Mouse (Mus musculus) hindbrain, embryonic 12.5 days (tissue): Measurements from ENCODE around the gene Inafm2. TPM values are rescaled to one million over a fixed set of nuclear protein-coding genes. Genes with fewer than 3 reads are reported as not detected.

ENCODE experiments used
- ATAC-seq: fragments of 200-750 bp; cut with Nextera tagmentation; 2 replicates; pipeline ENCODE4 v1.8.0; 2017; ENCODE audit warnings: moderate TSS enrichment; ENCODE audit not compliant: low FRiP score
- H3K27ac ChIP-seq: fragments of 300-500 bp; sonication (generic); 2 replicates; pipeline ENCODE4 v1.5.1; 2016; ENCODE audit warnings: mild to moderate bottlenecking
- H3K27me3 ChIP-seq: fragments of 300-500 bp; sonication (generic); 2 replicates; pipeline ENCODE4 v1.6.1; 2016; ENCODE audit warnings: mild to moderate bottlenecking
- H3K36me3 ChIP-seq: fragments of 300-500 bp; sonication (generic); 2 replicates; pipeline ENCODE4 v1.6.1; 2016; ENCODE audit warnings: mild to moderate bottlenecking
- H3K4me1 ChIP-seq: fragments of 300-500 bp; sonication (generic); 2 replicates; pipeline ENCODE4 v1.6.1; 2016
- H3K4me2 ChIP-seq: fragments of 300-500 bp; sonication (generic); replicated peaks from 2 replicates; pipeline ENCODE4 v1.6.1; 2016; ENCODE audit warnings: mild to moderate bottlenecking
- H3K4me3 ChIP-seq: fragments of 300-500 bp; sonication (generic); 2 replicates; pipeline ENCODE4 v1.5.1; 2016; ENCODE audit warnings: mild to moderate bottlenecking
- H3K9ac ChIP-seq: fragments of 300-500 bp; sonication (generic); 2 replicates; pipeline ENCODE4 v1.6.1; 2016; ENCODE audit warnings: mild to moderate bottlenecking, moderate library complexity
- H3K9me3 ChIP-seq: fragments of 300-500 bp; sonication (generic); replicated peaks from 2 replicates; pipeline ENCODE4 v1.6.1; 2016; ENCODE audit warnings: mild to moderate bottlenecking
- WGBS: fragments of 180-500 bp; shearing (Covaris S2); methylation state at CpG from one replicate; pipeline ENCODE4 v1.1.7; 2016; 5-methylcytosine and 5-hydroxymethylcytosine counted together
- polyA plus RNA-seq: library from polyadenylated mRNA; unstranded; fragments of >200 nt; fragmentation: Nextera tagmentation; extraction: Ambion mirVana; gene quantifications from 2 replicates; pipeline ENCODE4 v1.2.1, GENCODE M21; 2016

The Inafm2 gene
- polyA plus RNA-seq, 1 experiment from 2014 or later = 24.2 TPM

DNA sequence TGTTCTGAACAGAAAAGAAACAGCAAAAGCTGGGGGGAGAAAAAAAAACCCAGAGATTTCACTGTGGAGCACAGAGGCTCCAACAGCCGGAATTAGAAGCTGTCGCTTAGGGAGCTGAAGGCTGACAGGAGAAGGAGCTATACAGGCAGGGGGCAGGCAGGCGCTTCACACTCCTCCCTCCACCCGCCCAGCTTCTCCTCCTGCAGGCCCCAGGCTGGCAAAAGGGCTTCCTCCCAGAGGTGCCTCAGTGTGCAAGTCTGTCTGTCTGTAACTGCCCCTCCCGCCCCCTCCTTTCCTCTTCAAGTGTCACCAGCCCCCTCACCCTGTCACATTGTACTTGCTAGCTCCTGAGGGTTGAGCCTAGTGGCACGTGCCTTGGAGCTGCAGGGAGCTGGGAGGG lies 39.1 kb upstream of the Inafm2 start:
- no peak overlapping the region for H3K27ac ChIP-seq
- H3K4me3 ChIP-seq = no peak overlapping the region
- ATAC-seq = no peak
- peaks cover 100% of the 10 kb centered on the region for H3K27me3 ChIP-seq
- peaks cover 44% of the 10 kb centered on the region for H3K4me1 ChIP-seq
- H3K36me3 ChIP-seq = no peaks in the 10 kb centered on the region
- H3K9ac ChIP-seq = no peak overlapping the region
- no peaks in the 10 kb centered on the region for H3K9me3 ChIP-seq
- H3K4me2 ChIP-seq = no peak overlapping the region
- WGBS = 5% methylated on average over 6 of the region's 6 CpGs

GRCm38 (mm10) chr2:118708472-118708871 lies 37.1 kb upstream of the Inafm2 start:
- H3K4me1 ChIP-seq = peaks cover 32% of the 10 kb centered on the region
- peaks cover 100% of the 10 kb centered on the region for H3K27me3 ChIP-seq
- no peak overlapping the region for H3K9ac ChIP-seq
- no peak overlapping the region for H3K4me3 ChIP-seq
- H3K9me3 ChIP-seq = no peaks in the 10 kb centered on the region
- 77% methylated on average over 4 of the region's 4 CpGs for WGBS
- no peak for ATAC-seq
- H3K36me3 ChIP-seq = no peaks in the 10 kb centered on the region
- H3K4me2 ChIP-seq = no peak overlapping the region
- H3K27ac ChIP-seq = no peak overlapping the region

DNA sequence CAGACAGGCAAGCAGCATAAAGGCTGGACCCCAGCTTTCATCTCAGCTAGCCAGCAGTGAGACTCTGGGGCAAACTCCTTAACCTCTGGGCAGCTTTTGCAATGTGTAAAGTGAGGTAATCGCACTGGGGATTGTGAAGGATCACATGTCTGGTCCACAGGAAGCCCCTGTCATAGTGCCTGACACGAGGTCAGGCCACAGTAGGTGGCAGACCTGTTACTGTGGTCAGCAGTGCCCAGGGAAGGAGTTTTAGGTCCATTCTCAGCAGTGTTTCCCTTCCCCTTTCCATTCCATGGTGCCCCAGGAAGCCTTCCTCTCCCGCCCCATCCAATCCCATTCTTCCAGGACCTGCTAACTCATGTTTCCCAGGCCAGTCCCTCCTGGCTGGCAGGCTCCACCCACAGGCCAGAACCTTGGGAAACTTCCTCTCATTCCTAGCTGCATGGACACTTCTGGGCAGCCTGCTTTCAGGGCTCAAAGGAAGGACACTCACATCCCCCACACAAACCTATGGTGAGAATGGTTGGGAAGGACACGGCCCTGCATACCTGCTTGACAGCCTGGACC lies 35.8 kb upstream of the Inafm2 start:
- no peak overlapping the region for H3K4me3 ChIP-seq
- no peak overlapping the region for H3K9ac ChIP-seq
- no peaks in the 10 kb centered on the region for H3K9me3 ChIP-seq
- H3K4me1 ChIP-seq = peaks cover 28% of the 10 kb centered on the region
- no peak overlapping the region for H3K4me2 ChIP-seq
- no peaks in the 10 kb centered on the region for H3K36me3 ChIP-seq
- H3K27me3 ChIP-seq = peaks cover 88% of the 10 kb centered on the region
- no peak overlapping the region for H3K27ac ChIP-seq
- no peak for ATAC-seq
- WGBS = 29% methylated on average over 4 of the region's 4 CpGs

GRCm38 (mm10) chr2:118711038-118711494 lies 34.5 kb upstream of the Inafm2 start:
- Histone ChIP-seq H3K9ac (peak overlapping the region; percentile 56), H3K36me3 (no peaks in the 10 kb centered on the region), H3K27ac (no peak overlapping the region), H3K4me2 (peak overlapping the region; percentile 73), H3K4me3 (peak overlapping the region; percentile 42), H3K4me1 (peaks cover 30% of the 10 kb centered on the region), H3K9me3 (no peaks in the 10 kb centered on the region), H3K27me3 (peaks cover 75% of the 10 kb centered on the region)
- ATAC-seq = peak; percentile 67
- 1% methylated on average over 36 of the region's 36 CpGs for WGBS

- WGBS = 94% methylated on average over 6 of the region's 6 CpGs
- ATAC-seq = no peak
- Histone ChIP-seq H3K4me3 (no peak overlapping the region), H3K27me3 (peaks cover 49% of the 10 kb centered on the region), H3K4me2 (no peak overlapping the region), H3K9me3 (no peaks in the 10 kb centered on the region), H3K36me3 (no peaks in the 10 kb centered on the region), H3K9ac (no peak overlapping the region), H3K4me1 (peaks cover 20% of the 10 kb centered on the region), H3K27ac (no peak overlapping the region)
Measured at GRCm38 (mm10) chr2:118713631-118714030, 31.9 kb upstream of the Inafm2 start.

GRCm38 (mm10) chr2:118714230-118714629 lies 31.3 kb upstream of the Inafm2 start:
- H3K4me3 ChIP-seq = no peak overlapping the region
- ATAC-seq = peak; percentile 35; the same call in 1 of the 2 replicates
- H3K9me3 ChIP-seq = no peaks in the 10 kb centered on the region
- peaks cover 20% of the 10 kb centered on the region for H3K4me1 ChIP-seq
- peaks cover 49% of the 10 kb centered on the region for H3K27me3 ChIP-seq
- H3K36me3 ChIP-seq = no peaks in the 10 kb centered on the region
- no peak overlapping the region for H3K27ac ChIP-seq
- H3K9ac ChIP-seq = no peak overlapping the region
- WGBS = 22% methylated on average over 4 of the region's 4 CpGs
- no peak overlapping the region for H3K4me2 ChIP-seq

DNA sequence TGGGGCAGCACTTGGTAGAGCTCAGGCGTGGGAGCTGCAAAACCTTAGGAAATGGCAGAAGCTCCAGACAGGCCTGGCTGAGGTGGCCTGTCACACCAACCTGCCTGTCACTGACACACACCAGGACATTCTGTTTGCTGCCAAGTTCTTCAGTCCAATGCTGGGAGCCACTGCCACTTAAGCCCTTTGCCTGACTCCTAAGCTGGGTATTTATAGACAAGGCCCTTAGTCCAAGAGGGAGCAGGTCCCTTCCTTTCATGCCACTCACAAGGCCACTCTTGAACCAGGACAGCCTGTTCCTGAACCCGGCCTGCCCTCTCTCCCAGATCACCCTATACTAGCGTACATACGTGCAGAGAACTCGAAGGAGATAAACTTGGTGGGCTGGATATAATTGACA lies 28.9 kb upstream of the Inafm2 start:
- Histone ChIP-seq H3K4me1 (peaks cover 9% of the 10 kb centered on the region), H3K4me2 (no peak overlapping the region), H3K27me3 (peaks cover 25% of the 10 kb centered on the region), H3K9ac (no peak overlapping the region), H3K36me3 (no peaks in the 10 kb centered on the region), H3K9me3 (no peaks in the 10 kb centered on the region), H3K27ac (no peak overlapping the region), H3K4me3 (no peak overlapping the region)
- no peak for ATAC-seq
- WGBS = 81% methylated on average over 5 of the region's 5 CpGs

GRCm38 (mm10) chr2:118723693-118724486 lies 21.7 kb upstream of the Inafm2 start:
- WGBS = 83% methylated on average over 15 of the region's 15 CpGs
- Histone ChIP-seq H3K36me3 (no peaks in the 10 kb centered on the region), H3K4me1 (peaks cover 8% of the 10 kb centered on the region), H3K9me3 (no peaks in the 10 kb centered on the region), H3K27ac (no peak overlapping the region), H3K27me3 (peaks cover 37% of the 10 kb centered on the region), H3K4me2 (no peak overlapping the region), H3K4me3 (no peak overlapping the region), H3K9ac (no peak overlapping the region)
- ATAC-seq = no peak

GRCm38 (mm10) chr2:118725511-118725910 lies 20.0 kb upstream of the Inafm2 start:
- Histone ChIP-seq H3K9me3 (no peaks in the 10 kb centered on the region), H3K27me3 (peaks cover 45% of the 10 kb centered on the region), H3K4me1 (peaks cover 10% of the 10 kb centered on the region), H3K36me3 (no peaks in the 10 kb centered on the region), H3K4me2 (no peak overlapping the region), H3K27ac (no peak overlapping the region), H3K9ac (no peak overlapping the region), H3K4me3 (no peak overlapping the region)
- WGBS = 91% methylated on average over 4 of the region's 4 CpGs
- ATAC-seq = no peak

- Histone ChIP-seq H3K4me3 (no peak overlapping the region), H3K9ac (no peak overlapping the region), H3K9me3 (no peaks in the 10 kb centered on the region), H3K4me2 (no peak overlapping the region), H3K36me3 (no peaks in the 10 kb centered on the region), H3K27me3 (peaks cover 53% of the 10 kb centered on the region), H3K27ac (no peak overlapping the region), H3K4me1 (peaks cover 10% of the 10 kb centered on the region)
- no peak for ATAC-seq
- WGBS = 91% methylated on average over 2 of the region's 2 CpGs
Measured at GRCm38 (mm10) chr2:118726873-118727272, 18.7 kb upstream of the Inafm2 start.

GRCm38 (mm10) chr2:118727911-118728310 lies 17.6 kb upstream of the Inafm2 start:
- Histone ChIP-seq H3K9me3 (no peaks in the 10 kb centered on the region), H3K4me3 (no peak overlapping the region), H3K36me3 (no peaks in the 10 kb centered on the region), H3K4me1 (peaks cover 10% of the 10 kb centered on the region), H3K27ac (no peak overlapping the region), H3K27me3 (peaks cover 47% of the 10 kb centered on the region), H3K4me2 (no peak overlapping the region), H3K9ac (no peak overlapping the region)
- 28% methylated on average over 9 of the region's 9 CpGs for WGBS
- ATAC-seq = no peak

- Histone ChIP-seq H3K4me2 (no peak within 1 kb of the TSS), H3K9ac (no peak within 1 kb of the TSS), H3K36me3 (no peaks in the 10 kb centered on the region), H3K27me3 (peaks cover 43% of the 10 kb centered on the region), H3K9me3 (no peaks in the 10 kb centered on the region), H3K27ac (no peak within 1 kb of the TSS), H3K4me3 (no peak within 1 kb of the TSS), H3K4me1 (peaks cover 10% of the 10 kb centered on the region)
- 21% methylated on average over 7 of the region's 7 CpGs for WGBS
- no peak for ATAC-seq
Measured at GRCm38 (mm10) chr2:118728337-118728736, 17.2 kb upstream of the Inafm2 start, which contains the start of gene Plcb2. TSS of gene Plcb2 (minus strand) at chr2:118728438.

- peaks cover 38% of the 10 kb centered on the region for H3K27me3 ChIP-seq
- H3K9ac ChIP-seq = no peak overlapping the region
- H3K36me3 ChIP-seq = no peaks in the 10 kb centered on the region
- H3K9me3 ChIP-seq = no peaks in the 10 kb centered on the region
- H3K4me2 ChIP-seq = no peak overlapping the region
- H3K4me3 ChIP-seq = no peak overlapping the region
- no peak for ATAC-seq
- H3K27ac ChIP-seq = no peak overlapping the region
- 47% methylated on average over 4 of the region's 4 CpGs for WGBS
- H3K4me1 ChIP-seq = peaks cover 10% of the 10 kb centered on the region
Measured at GRCm38 (mm10) chr2:118729194-118729593, 16.4 kb upstream of the Inafm2 start.
